Mouse (Mus musculus) CD4-positive naive resting alpha-beta T cell, adult 76 days (primary cell): ENCODE data around the gene Skap2. TPM values are rescaled to one million over a fixed set of nuclear protein-coding genes. Genes with fewer than 3 reads are reported as not detected.

Experiments
- total RNA-seq: library from RNA; stranded (reverse); gene quantifications from one replicate; pipeline ENCODE4 v1.2.4, GENCODE M21; 2023

Gene Skap2
- 15.0 TPM for total RNA-seq

GRCm38 (mm10) chr6:52012409-52013244, at the start of gene Skap2:
TSS of gene Skap2 (minus strand) at chr6:52012549.

Other genes starting within 250 kb of the Skap2 start
- gene Hoxa1, start 145.8 kb upstream of the Skap2 start, total RNA-seq = not detected
- gene Hoxa2, start 152.3 kb upstream of the Skap2 start, total RNA-seq = not detected
- gene 5730596B20Rik, start 164.9 kb upstream of the Skap2 start, total RNA-seq = not detected
- not detected for gene Hoxa4, start 179.2 kb upstream of the Skap2 start, total RNA-seq
- not detected for gene Hoxa5, start 192.0 kb upstream of the Skap2 start, total RNA-seq
- not detected for gene Hoxa6, start 196.2 kb upstream of the Skap2 start, total RNA-seq
- gene Hoxa3, start 200.8 kb upstream of the Skap2 start, total RNA-seq = 0.23 TPM
- gene Gm28308, start 200.8 kb upstream of the Skap2 start, total RNA-seq = not detected
- not detected for gene Hoxa7, start 209.3 kb upstream of the Skap2 start, total RNA-seq
- gene Hoxa9, start 218.5 kb upstream of the Skap2 start, total RNA-seq = not detected
- not detected for gene Hoxa10, start 228.3 kb upstream of the Skap2 start, total RNA-seq
- gene Hoxa11, start 233.3 kb upstream of the Skap2 start, total RNA-seq = not detected
- gene Hoxa13, start 248.3 kb upstream of the Skap2 start, total RNA-seq = not detected